Mouse (Mus musculus) urinary bladder, adult 2 months (tissue): ENCODE results near the gene Gm20721. TPM values are rescaled to one million over a fixed set of nuclear protein-coding genes. Genes with fewer than 3 reads are reported as not detected.
"Not testable (repeated sequence)": the region's sequence is repeated elsewhere in the genome, so short reads cannot be mapped to it uniquely, and the experiment has no call there.

Experiments used
- DNase-seq: peaks from one replicate; pipeline ENCODE4 v3.0.0; 2022; ENCODE audit warnings: low spot score
- polyA plus RNA-seq: library from polyadenylated mRNA; depleted of rRNA; stranded (reverse); fragments of >200 nt; gene quantifications from 2 replicates; pipeline ENCODE4 v1.2.3, GENCODE M21; 2012; rRNA removed

Gene Gm20721
- 0.09 TPM in 1 of 2 replicates, not detected in the other for polyA plus RNA-seq

GRCm38 (mm10) chr2:174346612-174346998 lies at the start of gene Gm20721:
Gene Gm20721, minus strand, starts transcription at chr2:174346712.
- no peak for DNase-seq

GRCm38 (mm10) chr2:174393383-174393782 lies 46.9 kb upstream of the Gm20721 start:
- DNase-seq = no peak

- DNase-seq = no peak
Observed at GRCm38 (mm10) chr2:174392554-174392953, 46.0 kb upstream of the Gm20721 start.

GRCm38 (mm10) chr2:174391936-174392335 lies 45.4 kb upstream of the Gm20721 start:
- DNase-seq = no peak

- DNase-seq = no peak
Observed at GRCm38 (mm10) chr2:174381021-174381420, 34.5 kb upstream of the Gm20721 start.

- no peak for DNase-seq
Observed at GRCm38 (mm10) chr2:174366571-174366970, 20.1 kb upstream of the Gm20721 start.

- DNase-seq = no peak
Observed at GRCm38 (mm10) chr2:174359656-174360055, 13.1 kb upstream of the Gm20721 start.

GRCm38 (mm10) chr2:174358516-174358915 lies 12.0 kb upstream of the Gm20721 start:
- no peak for DNase-seq

- not testable (repeated sequence) for DNase-seq
Observed at GRCm38 (mm10) chr2:174346999-174347668, 622 bp upstream of the Gm20721 start.

GRCm38 (mm10) chr2:174344996-174345395 lies 1.5 kb downstream of the Gm20721 start:
- no peak for DNase-seq

GRCm38 (mm10) chr2:174344003-174344655 lies 2.4 kb downstream of the Gm20721 start:
- no peak for DNase-seq

- no peak for DNase-seq
Observed at GRCm38 (mm10) chr2:174343566-174343965, 2.9 kb downstream of the Gm20721 start.

- no peak for DNase-seq
Observed at GRCm38 (mm10) chr2:174342793-174343400, 3.6 kb downstream of the Gm20721 start.

- no peak for DNase-seq
Observed at GRCm38 (mm10) chr2:174340893-174341580, 5.5 kb downstream of the Gm20721 start.

GRCm38 (mm10) chr2:174340229-174340892 lies 6.2 kb downstream of the Gm20721 start:
- no peak for DNase-seq

GRCm38 (mm10) chr2:174339701-174340100 lies 6.8 kb downstream of the Gm20721 start:
- DNase-seq = no peak

- no peak for DNase-seq
Observed at GRCm38 (mm10) chr2:174337275-174337674, 9.2 kb downstream of the Gm20721 start.

- DNase-seq = no peak
Observed at GRCm38 (mm10) chr2:174334415-174334814, 12.1 kb downstream of the Gm20721 start.

- DNase-seq = no peak
Observed at GRCm38 (mm10) chr2:174333239-174333890, 13.1 kb downstream of the Gm20721 start.

- no peak for DNase-seq
Observed at GRCm38 (mm10) chr2:174331282-174332030, 15.1 kb downstream of the Gm20721 start.
